Mouse (Mus musculus) lung, embryonic 16.5 days (tissue): ENCODE results near the gene Arl3. TPM values are rescaled to one million over a fixed set of nuclear protein-coding genes. Genes with fewer than 3 reads are reported as not detected.
"Not testable (repeated sequence)": the region's sequence is repeated elsewhere in the genome, so short reads cannot be mapped to it uniquely, and the experiment has no call there.

Source experiments
- ATAC-seq: fragments of 200-750 bp; cut with Nextera tagmentation; 2 replicates; pipeline ENCODE4 v1.8.0; 2017; ENCODE audit warnings: low read depth, mild to moderate bottlenecking, moderate library complexity
- H3K27ac ChIP-seq: fragments of 300-500 bp; sonication (generic); 2 replicates; pipeline ENCODE4 v1.5.1; 2014; ENCODE audit warnings: mild to moderate bottlenecking, control low read depth, low read length
- H3K27me3 ChIP-seq: fragments of 300-500 bp; sonication (generic); 2 replicates; pipeline ENCODE4 v1.6.1; 2014; ENCODE audit warnings: low read depth, low read length, mixed read lengths; ENCODE audit not compliant: control insufficient read depth, insufficient read depth
- H3K36me3 ChIP-seq: fragments of 300-500 bp; sonication (generic); 2 replicates; pipeline ENCODE4 v1.6.1; 2014; ENCODE audit warnings: low read length; ENCODE audit not compliant: control insufficient read depth, insufficient read depth
- H3K4me1 ChIP-seq: fragments of 300-500 bp; sonication (generic); replicated peaks from 2 replicates; pipeline ENCODE4 v1.6.1; 2014; ENCODE audit warnings: low read length, mixed read lengths; ENCODE audit not compliant: control insufficient read depth, insufficient read depth
- H3K4me2 ChIP-seq: fragments of 300-500 bp; sonication (generic); 2 replicates; pipeline ENCODE4 v1.6.1; 2014; ENCODE audit warnings: low read depth, low read length, control low read depth
- H3K4me3 ChIP-seq: fragments of 300-500 bp; sonication (generic); 2 replicates; pipeline ENCODE4 v1.5.1; 2014; ENCODE audit warnings: mild to moderate bottlenecking, low read length, control low read depth
- H3K9ac ChIP-seq: fragments of 300-500 bp; sonication (generic); 2 replicates; pipeline ENCODE4 v1.6.1; 2014; ENCODE audit warnings: low read length, control low read depth
- H3K9me3 ChIP-seq: fragments of 300-500 bp; sonication (generic); 2 replicates; pipeline ENCODE4 v1.6.1; 2016; ENCODE audit warnings: low read length; ENCODE audit not compliant: control insufficient read depth
- WGBS: fragments of 180-500 bp; shearing (Covaris S2); extraction: QIAGEN DNeasy Blood & Tissue Kit; methylation state at CpG from one replicate; pipeline ENCODE4 v1.1.7; 2014; 5-methylcytosine and 5-hydroxymethylcytosine counted together
- polyA plus RNA-seq: library from polyadenylated mRNA; unstranded; fragments of >200 nt; fragmentation: Nextera tagmentation; extraction: Ambion mirVana; gene quantifications from 2 replicates; pipeline ENCODE4 v1.2.1, GENCODE M21; 2015

Gene Arl3
- polyA plus RNA-seq, 1 experiment from 2014 or later = 118 TPM

DNA sequence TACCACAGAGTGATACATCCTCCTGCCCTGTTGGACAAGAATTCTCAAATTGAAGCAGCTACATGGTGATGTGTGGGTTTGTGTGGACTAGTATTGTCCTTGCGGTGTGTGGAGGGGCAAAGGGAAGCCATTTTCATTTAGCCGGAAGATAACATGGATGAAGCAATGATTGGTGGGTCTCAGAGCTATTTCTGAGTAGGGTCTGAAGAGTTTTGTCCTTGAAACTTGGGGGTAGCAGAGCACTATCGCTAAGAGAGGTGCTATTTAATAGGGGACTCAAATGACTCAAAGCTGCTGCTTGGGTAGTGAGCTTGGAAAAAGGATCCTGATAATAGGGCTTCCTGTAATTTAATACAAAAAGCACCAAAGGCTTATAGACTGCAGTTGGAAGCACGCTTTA, 25.2 kb upstream of the Arl3 start:
- Histone ChIP-seq H3K9ac (no peak overlapping the region), H3K36me3 (peaks cover 10% of the 10 kb centered on the region), H3K9me3 (no peaks in the 10 kb centered on the region), H3K27me3 (no peaks in the 10 kb centered on the region), H3K27ac (no peak overlapping the region), H3K4me3 (peak overlapping the region; percentile 16; the same call in 1 of the 2 replicates), H3K4me2 (peak overlapping the region; percentile 39; the same call in 1 of the 2 replicates), H3K4me1 (peaks cover 9% of the 10 kb centered on the region)
- WGBS = 78% methylated on average over 4 of the region's 4 CpGs
- no peak for ATAC-seq

DNA sequence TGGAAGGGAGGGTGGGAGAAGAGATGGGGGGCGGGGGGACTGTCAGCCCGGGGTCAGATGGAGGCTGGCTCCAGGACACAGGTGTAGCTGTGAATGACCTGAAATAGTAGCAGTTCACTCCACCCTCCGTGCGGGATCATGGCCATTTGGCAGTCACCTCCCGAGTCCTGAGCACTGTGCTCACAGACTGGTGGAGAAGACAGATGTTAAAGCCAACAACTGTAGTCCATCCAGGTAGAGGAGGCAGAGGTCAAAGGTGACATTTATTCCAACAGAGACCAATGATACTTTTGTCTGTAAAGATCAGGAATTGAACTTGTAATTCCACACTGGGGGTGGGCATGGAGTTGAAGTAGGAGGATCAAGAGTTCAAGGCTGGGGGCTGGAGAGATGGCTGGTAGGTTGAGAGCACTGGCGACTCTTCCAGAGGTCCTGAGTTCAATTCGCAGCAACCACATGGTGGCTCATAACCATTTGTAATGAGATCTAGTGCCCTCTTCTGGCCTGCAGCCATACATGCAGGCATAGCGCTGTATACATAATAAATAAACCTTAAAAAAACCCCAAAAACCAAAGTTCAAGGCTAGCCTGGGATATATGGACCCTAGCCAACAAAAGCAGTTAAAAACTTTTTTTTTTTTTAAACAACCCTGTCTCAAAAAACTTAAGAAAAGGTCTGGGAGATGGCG, 19.9 kb upstream of the Arl3 start:
- no peak for ATAC-seq
- H3K4me2 ChIP-seq = no peak overlapping the region
- no peak overlapping the region for H3K27ac ChIP-seq
- no peaks in the 10 kb centered on the region for H3K9me3 ChIP-seq
- WGBS = 91% methylated on average over 9 of the region's 9 CpGs
- no peaks in the 10 kb centered on the region for H3K27me3 ChIP-seq
- no peak overlapping the region for H3K4me3 ChIP-seq
- peaks cover 19% of the 10 kb centered on the region for H3K36me3 ChIP-seq
- no peak overlapping the region for H3K9ac ChIP-seq
- no peaks in the 10 kb centered on the region for H3K4me1 ChIP-seq

DNA sequence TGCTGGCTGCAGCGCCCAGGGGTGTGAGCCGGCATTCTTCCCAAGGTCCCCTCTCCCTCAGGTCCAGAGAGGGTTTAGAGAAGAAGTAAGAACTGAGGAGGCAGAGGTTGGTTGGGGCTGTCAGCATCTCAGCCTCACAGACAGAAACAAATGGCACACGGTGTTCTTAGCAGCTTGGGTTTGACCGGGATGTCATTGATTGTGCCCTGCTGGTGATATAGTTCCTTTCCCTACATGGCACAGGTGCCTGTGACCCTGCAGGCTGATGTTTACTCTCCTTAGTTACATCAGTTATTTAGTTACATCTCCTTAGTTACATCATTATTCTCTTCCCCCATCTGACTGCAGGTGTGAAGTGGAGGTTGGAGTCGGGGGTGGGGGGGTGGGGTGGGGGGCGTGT, 18.6 kb upstream of the Arl3 start:
- 79% methylated on average over 6 of the region's 6 CpGs for WGBS
- H3K9ac ChIP-seq = no peak overlapping the region
- H3K27ac ChIP-seq = no peak overlapping the region
- no peak overlapping the region for H3K4me3 ChIP-seq
- H3K4me1 ChIP-seq = no peaks in the 10 kb centered on the region
- H3K36me3 ChIP-seq = peaks cover 19% of the 10 kb centered on the region
- ATAC-seq = no peak
- H3K9me3 ChIP-seq = no peaks in the 10 kb centered on the region
- no peaks in the 10 kb centered on the region for H3K27me3 ChIP-seq
- H3K4me2 ChIP-seq = no peak overlapping the region

DNA sequence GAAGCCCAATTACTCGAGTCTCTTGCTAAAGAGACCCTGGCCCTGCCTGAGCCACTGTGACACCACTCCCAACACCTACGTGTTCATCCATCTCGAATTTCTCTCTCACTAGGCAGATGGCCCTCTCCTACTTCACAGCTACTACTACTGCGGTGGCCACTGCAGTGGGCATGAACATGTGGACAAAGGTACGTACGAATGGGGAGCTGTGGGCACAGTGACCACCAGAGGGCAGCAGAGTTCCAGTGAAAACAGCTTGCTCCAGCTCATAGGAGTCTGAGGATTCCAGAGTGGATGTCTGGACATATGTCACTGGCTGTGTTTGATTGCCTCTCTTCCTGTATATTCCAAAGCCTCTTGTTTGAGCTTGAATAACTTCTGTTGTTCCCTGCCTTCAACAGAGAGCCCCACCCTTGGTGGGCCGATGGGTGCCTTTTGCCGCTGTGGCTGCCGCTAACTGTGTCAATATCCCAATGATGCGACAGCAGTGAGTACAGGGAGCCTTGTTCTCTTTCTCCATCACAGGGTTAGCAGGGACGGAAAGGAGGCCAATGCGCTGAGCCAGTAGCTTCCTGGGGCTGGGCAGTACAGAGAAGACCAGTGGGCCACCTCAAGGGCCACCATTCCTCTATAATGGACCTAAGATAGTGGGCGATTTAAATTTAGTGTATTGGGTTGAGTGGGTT, 15.0 kb upstream of the Arl3 start:
- Histone ChIP-seq H3K9me3 (no peaks in the 10 kb centered on the region), H3K27ac (no peak overlapping the region), H3K4me3 (no peak overlapping the region), H3K4me1 (no peaks in the 10 kb centered on the region), H3K36me3 (peaks cover 11% of the 10 kb centered on the region), H3K27me3 (no peaks in the 10 kb centered on the region), H3K4me2 (no peak overlapping the region), H3K9ac (no peak overlapping the region)
- peak; percentile 75; the same call in 1 of the 2 replicates for ATAC-seq
- 52% methylated on average over 13 of the region's 13 CpGs for WGBS

DNA sequence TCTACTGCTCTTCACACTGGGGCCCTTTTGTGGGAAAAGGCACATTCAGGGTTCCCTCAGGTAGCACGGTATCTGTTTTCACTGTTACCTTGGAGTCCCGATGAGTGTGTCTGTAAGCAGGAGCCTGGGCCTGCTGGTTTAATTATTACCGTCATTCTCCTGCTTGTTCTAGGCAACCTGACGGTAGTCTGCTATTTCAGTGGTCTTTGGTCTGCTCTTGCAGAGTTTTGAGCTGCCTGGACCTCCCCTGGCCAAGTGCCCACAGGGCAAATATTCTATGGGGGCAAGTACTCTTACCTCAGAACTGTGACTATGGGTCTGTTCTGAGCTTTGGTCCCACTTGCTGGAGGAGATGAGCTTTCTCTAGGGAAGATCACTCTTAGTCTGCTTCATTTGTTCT, 2.2 kb upstream of the Arl3 start:
- Histone ChIP-seq H3K4me3 (no peak overlapping the region), H3K4me2 (no peak overlapping the region), H3K27ac (peak overlapping the region; percentile 29), H3K9ac (no peak overlapping the region), H3K4me1 (peaks cover 24% of the 10 kb centered on the region), H3K27me3 (no peaks in the 10 kb centered on the region), H3K9me3 (no peaks in the 10 kb centered on the region), H3K36me3 (no peaks in the 10 kb centered on the region)
- 52% methylated on average over 4 of the region's 4 CpGs for WGBS
- no peak for ATAC-seq

DNA sequence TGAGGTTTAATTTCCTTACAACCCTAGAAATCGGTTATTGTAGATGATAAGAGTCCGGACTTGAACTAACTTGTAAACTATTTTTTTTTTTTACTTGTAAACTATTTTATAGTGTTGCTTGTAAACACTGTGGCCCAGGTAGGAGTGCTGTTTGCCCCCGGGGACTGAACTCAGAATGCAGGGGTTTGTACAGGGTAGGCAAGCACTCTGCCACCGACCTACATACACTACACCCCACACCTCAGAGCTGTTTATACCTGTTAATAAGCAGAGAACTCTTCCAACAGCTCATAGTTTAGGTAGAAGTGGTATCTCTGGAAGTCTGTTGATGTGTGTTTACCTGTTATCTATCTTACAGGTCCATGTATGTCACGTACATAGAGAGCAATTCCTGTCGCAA, 992 bp upstream of the Arl3 start:
- Histone ChIP-seq H3K27me3 (no peaks in the 10 kb centered on the region), H3K9me3 (no peaks in the 10 kb centered on the region), H3K4me1 (peaks cover 24% of the 10 kb centered on the region), H3K36me3 (no peaks in the 10 kb centered on the region), H3K9ac (peak overlapping the region; percentile 69), H3K27ac (peak overlapping the region; percentile 68; the same call in 1 of the 2 replicates), H3K4me2 (peak overlapping the region; percentile 68), H3K4me3 (peak overlapping the region; percentile 61)
- 28% methylated on average over 6 of the region's 6 CpGs for WGBS
- ATAC-seq = no peak

DNA sequence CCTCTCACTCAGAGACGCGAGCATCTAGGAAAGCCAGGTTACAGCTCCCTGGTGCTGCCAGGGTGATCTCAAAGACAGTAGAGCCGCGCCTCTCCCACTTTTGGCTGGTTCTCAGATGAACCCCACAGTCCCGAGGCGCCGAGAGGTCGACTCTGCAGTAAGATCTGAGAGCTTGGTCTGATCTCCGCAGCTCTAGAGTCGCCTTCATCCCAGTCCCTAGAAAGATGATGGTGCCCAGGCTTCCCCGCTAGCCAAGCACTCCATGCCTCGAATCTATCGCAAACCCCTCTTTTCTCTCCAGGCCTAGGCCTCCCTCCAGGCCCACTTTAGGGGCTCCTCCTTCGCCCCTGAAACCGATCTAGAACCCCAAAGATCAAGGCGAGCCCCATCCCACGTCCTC, 450 bp downstream of the Arl3 start:
- H3K27ac ChIP-seq = peak overlapping the region; percentile 50
- H3K27me3 ChIP-seq = no peaks in the 10 kb centered on the region
- H3K4me3 ChIP-seq = peak overlapping the region; percentile 61
- no peaks in the 10 kb centered on the region for H3K36me3 ChIP-seq
- H3K9me3 ChIP-seq = no peaks in the 10 kb centered on the region
- peak overlapping the region; percentile 63 for H3K4me2 ChIP-seq
- peak; percentile 21 for ATAC-seq
- WGBS = under 1% methylated on average over 17 of the region's 17 CpGs
- peak overlapping the region; percentile 59 for H3K9ac ChIP-seq
- H3K4me1 ChIP-seq = peaks cover 20% of the 10 kb centered on the region

DNA sequence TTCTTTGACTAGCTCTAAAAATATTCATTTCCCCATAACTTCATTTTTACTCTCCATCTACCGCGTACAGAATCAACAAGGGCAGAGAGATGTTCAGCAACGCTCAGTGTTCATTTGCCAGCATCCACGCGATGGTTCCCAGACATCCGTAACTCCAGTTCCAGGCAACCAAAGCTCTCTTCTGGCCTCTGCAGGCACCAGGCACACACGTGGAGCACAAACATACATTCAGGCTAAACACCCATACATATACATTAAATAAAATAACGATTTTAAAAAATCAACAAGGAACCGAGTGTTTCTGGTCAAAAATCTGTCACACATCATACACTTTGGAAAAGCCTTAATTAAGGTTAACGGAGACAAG, 1.1 kb downstream of the Arl3 start:
- Histone ChIP-seq H3K27ac (peak overlapping the region; percentile 50; the same call in 1 of the 2 replicates), H3K4me1 (peaks cover 20% of the 10 kb centered on the region), H3K36me3 (no peaks in the 10 kb centered on the region), H3K9me3 (no peaks in the 10 kb centered on the region), H3K9ac (peak overlapping the region; percentile 59), H3K4me3 (peak overlapping the region; percentile 61), H3K4me2 (peak overlapping the region; percentile 63), H3K27me3 (no peaks in the 10 kb centered on the region)
- no peak for ATAC-seq
- WGBS = 13% methylated on average over 10 of the region's 10 CpGs

DNA sequence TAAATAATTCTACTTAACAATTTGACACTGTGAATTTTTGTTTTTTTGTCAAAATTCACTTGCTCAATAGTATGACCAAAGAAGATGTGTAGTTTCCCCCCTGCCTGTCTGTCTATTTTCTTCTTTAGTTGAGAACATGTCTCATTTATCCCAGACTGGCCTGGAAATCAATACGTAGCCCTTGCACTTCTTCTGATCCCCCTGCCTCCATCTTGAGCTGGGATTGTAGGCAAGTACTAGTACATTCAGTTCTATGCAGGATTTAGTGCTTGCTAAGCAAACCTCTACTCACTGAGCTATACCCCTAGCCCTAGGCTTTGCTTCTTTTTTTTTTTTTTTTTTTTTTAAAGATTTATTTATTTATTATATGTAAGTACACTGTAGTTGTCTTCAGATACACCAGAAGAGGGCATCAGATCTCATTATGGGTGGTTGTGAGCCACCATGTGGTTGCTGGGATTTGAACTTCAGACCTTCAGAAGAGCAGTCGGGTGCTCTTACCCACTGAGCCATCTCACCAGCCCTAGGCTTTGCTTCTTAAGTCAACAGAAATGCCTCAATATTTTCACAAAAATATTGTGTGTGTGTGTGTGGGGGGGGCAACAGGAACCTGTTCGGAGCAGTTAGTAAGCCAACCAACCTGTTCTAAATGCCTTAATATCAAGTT, 1.7 kb downstream of the Arl3 start:
- peak overlapping the region; percentile 63 for H3K4me2 ChIP-seq
- not testable (repeated sequence) for H3K9ac ChIP-seq, ATAC-seq, H3K36me3 ChIP-seq, H3K27ac ChIP-seq, H3K9me3 ChIP-seq, H3K27me3 ChIP-seq
- WGBS = 62% methylated on average over 3 of the region's 3 CpGs
- H3K4me1 ChIP-seq = peaks cover 20% of the 10 kb centered on the region
- 0 out of 2 replicates have a peak overlapping the region, but pooled peaks have one; percentile 61 for H3K4me3 ChIP-seq
